Mouse (Mus musculus) stomach, adult 2 months (tissue): ENCODE data around the gene Pik3cb. TPM values are rescaled to one million over a fixed set of nuclear protein-coding genes. Genes with fewer than 3 reads are reported as not detected.

ENCODE experiments used
- polyA plus RNA-seq: library from polyadenylated mRNA; depleted of rRNA; stranded (reverse); fragments of >200 nt; gene quantifications from 2 replicates; pipeline ENCODE4 v1.2.3, GENCODE M21; 2012; rRNA removed

Gene Pik3cb
- 0.82 and 0.84 TPM in 2 replicates for polyA plus RNA-seq

GRCm38 (mm10) chr9:99140063-99140882 lies at the start of gene Pik3cb:
Gene Pik3cb (minus strand): TSS chr9:99140621.

GRCm38 (mm10) chr9:99035575-99035974 lies 104.8 kb downstream of the Pik3cb start, which contains the start of gene Gm1123:
Gene Gm1123 (minus strand): TSS chr9:99035715.

Other genes with a start within 250 kb of the Pik3cb start
- not detected in 2 replicates for gene 7420426K07Rik, start 237.5 kb downstream of the Pik3cb start, polyA plus RNA-seq
- gene Foxl2, start 185.3 kb downstream of the Pik3cb start, polyA plus RNA-seq = 0.06 and 0.08 TPM in 2 replicates
- 0.39 and 0.51 TPM in 2 replicates for gene Faim, start 154.2 kb downstream of the Pik3cb start, polyA plus RNA-seq
- 0.10 and 0.13 TPM in 2 replicates for gene Gm1123, start 104.9 kb downstream of the Pik3cb start, polyA plus RNA-seq
- gene Faiml, start 96.6 kb upstream of the Pik3cb start, polyA plus RNA-seq = not detected in 2 replicates
- gene Cep70, start 102.7 kb upstream of the Pik3cb start, polyA plus RNA-seq = 0.44 and 0.58 TPM in 2 replicates
- gene Esyt3, start 217.9 kb upstream of the Pik3cb start, polyA plus RNA-seq = 2.0 and 3.2 TPM in 2 replicates